Mouse (Mus musculus): ENCODE data around the gene Ptgdr2. TPM values are rescaled to one million over a fixed set of nuclear protein-coding genes. Genes with fewer than 3 reads are reported as not detected.

Gene Ptgdr2
- 0.08 and 0.09 TPM in 2 replicates for polyA plus RNA-seq (2015; fragmentation: Nextera tagmentation; extraction: Ambion mirVana)

DNA sequence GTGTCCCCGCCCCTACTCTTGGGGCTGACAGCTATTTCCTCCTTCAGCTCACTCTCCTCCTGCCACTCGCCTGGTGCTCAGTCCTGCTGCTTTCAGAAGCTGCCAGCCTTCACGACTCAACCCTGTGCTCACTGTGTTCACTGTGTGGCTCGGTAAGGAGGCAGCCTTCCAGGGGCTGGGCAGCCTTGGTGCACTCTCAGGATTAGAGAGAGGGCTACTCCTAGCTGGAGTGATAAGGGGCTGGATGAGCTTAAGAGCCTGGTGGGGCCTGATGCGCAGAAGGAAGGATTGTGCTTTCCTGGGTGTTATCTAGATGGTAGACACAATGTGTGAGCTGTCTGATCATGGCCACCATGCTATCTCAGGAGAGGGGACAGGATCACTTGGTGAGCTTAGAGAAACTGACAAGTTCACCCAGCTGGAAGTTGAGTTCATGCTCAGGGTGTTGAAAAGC, at the start of gene Ptgdr2:
Ptgdr2 (plus strand) TSS at position 51 of the 454 bp plus-strand sequence.
- no peak for ATAC-seq (replicated peaks; ENCODE audit: low FRiP score)
- 47% methylated on average over 5 of the region's 5 CpGs for WGBS

DNA sequence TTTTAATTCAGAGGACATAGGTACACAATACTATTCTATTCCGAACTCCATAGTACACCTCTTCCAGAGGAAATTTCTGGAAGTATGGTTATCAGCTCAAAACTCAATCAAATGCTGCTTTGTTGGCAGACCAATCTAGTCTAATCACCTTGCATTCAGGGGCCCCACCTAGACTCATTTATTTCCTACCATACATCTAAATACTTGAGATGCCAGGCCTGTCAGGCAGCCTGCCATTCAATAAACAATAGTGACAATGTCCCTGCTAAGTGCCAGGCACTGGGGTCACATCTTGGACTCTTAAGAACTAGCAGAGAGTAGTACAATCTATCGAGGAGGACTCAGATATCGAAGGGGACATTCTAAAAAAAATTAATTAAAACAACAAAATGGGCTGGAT, 44.8 kb upstream of the Ptgdr2 start:
- ATAC-seq (replicated peaks; ENCODE audit: low FRiP score) = no peak
- 93% methylated on average over 3 of the region's 3 CpGs for WGBS

More for the DNA sequence above, at the start of gene Ptgdr2:
- no peak within 1 kb of the TSS for H3K4me3 ChIP-seq (replicated peaks)
- H3K27ac ChIP-seq = no peak within 1 kb of the TSS
- peaks cover 13% of the 10 kb centered on the region for H3K4me1 ChIP-seq
- H3K9me3 ChIP-seq (replicated peaks) = no peaks in the 10 kb centered on the region
- H3K27me3 ChIP-seq = no peaks in the 10 kb centered on the region
- H3K36me3 ChIP-seq = peaks cover 4% of the 10 kb centered on the region
- no peak within 1 kb of the TSS for H3K9ac ChIP-seq
- no peak within 1 kb of the TSS for H3K4me2 ChIP-seq

DNA sequence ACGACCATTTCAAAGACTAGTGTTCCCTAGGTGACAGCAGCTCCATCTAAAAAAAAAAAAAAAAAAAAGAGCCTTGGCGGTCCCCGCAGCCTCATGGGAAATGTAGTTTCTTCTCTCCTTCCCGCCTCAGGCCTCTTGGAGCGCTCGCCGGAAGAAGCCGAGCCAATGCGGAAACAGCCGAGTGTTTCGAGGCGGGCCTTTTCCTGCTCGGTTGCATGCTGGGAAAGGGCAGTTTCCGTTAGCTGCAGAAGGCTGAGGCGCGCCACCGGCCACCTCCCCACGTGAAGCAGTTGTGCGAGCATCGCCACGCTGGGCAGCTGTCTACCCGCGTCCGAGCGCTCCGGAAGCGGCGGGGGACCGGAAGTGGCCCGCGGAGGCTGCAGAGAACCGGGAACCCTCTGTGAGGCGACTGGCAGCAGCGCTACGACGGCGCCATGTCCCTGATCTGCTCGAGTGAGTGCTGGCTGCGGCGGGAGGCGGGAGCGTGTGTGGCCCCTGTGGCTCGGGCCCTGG, 41.9 kb upstream of the Ptgdr2 start, which contains the start of gene Prpf19:
Prpf19 (plus strand) TSS at position 216 of the 513 bp plus-strand sequence.
- peaks cover 28% of the 10 kb centered on the region for H3K36me3 ChIP-seq
- peak within 1 kb of the TSS; percentile 80 for H3K4me3 ChIP-seq (replicated peaks)
- peak within 1 kb of the TSS; percentile 96 for H3K27ac ChIP-seq
- peak; percentile 96 for ATAC-seq (replicated peaks; ENCODE audit: low FRiP score)
- peak within 1 kb of the TSS; percentile 72 for H3K4me2 ChIP-seq
- no peaks in the 10 kb centered on the region for H3K9me3 ChIP-seq (replicated peaks)
- WGBS = under 1% methylated on average over 43 of the region's 43 CpGs
- peaks cover 17% of the 10 kb centered on the region for H3K4me1 ChIP-seq
- no peaks in the 10 kb centered on the region for H3K27me3 ChIP-seq
- peak within 1 kb of the TSS; percentile 89 for H3K9ac ChIP-seq

More for the DNA sequence above, 44.8 kb upstream of the Ptgdr2 start:
- Histone ChIP-seq H3K9ac (no peak overlapping the region), H3K36me3 (no peaks in the 10 kb centered on the region), H3K9me3 (replicated peaks) (no peaks in the 10 kb centered on the region), H3K4me1 (peaks cover 17% of the 10 kb centered on the region), H3K27ac (no peak overlapping the region), H3K27me3 (no peaks in the 10 kb centered on the region), H3K4me2 (no peak overlapping the region), H3K4me3 (replicated peaks) (no peak overlapping the region)

DNA sequence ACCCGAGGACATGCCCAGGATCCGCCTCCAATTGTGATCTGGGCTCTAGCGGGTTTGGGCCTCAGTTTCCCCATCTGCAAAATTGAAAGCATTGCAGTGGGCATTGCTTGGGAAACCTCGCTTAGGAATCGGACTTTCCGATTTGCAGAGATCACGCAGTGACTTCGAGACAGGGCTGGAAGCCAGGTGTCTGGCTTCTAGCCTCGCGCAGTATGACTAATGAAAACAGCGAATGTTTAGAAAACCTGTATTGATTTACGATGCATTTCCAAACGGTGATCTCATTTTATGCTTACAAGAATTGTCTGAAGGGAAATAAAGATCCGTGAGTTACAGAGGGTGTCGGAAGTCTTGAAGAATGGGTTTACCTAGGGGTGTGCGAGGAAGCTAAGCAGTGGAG, 41.3 kb upstream of the Ptgdr2 start:
- Histone ChIP-seq H3K9me3 (replicated peaks) (no peaks in the 10 kb centered on the region), H3K9ac (peak overlapping the region; percentile 89), H3K4me2 (peak overlapping the region; percentile 72), H3K36me3 (peaks cover 34% of the 10 kb centered on the region), H3K4me1 (peaks cover 17% of the 10 kb centered on the region), H3K27ac (peak overlapping the region; percentile 96), H3K27me3 (no peaks in the 10 kb centered on the region), H3K4me3 (replicated peaks) (peak overlapping the region; percentile 80)
- WGBS = under 1% methylated on average over 16 of the region's 16 CpGs
- ATAC-seq (replicated peaks; ENCODE audit: low FRiP score) = no peak

DNA sequence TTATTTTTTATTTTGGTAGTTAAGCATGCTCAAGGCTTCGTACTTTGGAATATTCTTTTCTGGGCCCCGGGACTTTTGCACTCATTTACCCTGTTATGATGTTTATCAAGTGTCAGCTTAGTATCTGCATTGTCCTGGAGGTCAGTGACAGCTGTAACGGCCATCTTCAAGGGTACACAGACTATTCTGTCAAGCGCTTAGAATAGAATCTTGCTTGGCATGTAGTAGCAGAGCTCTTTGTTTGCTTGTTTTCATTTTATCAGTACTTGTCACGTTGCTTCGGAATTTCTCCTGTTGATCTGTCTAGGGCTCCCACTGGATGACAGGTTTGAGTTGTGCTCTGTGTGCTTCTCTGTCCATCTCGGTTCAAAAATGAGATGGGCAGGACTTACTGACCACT, 40.1 kb upstream of the Ptgdr2 start:
- Histone ChIP-seq H3K27me3 (no peaks in the 10 kb centered on the region), H3K9ac (peak overlapping the region; percentile 89), H3K4me2 (peak overlapping the region; percentile 72), H3K4me3 (replicated peaks) (peak overlapping the region; percentile 80), H3K27ac (no peak overlapping the region), H3K9me3 (replicated peaks) (no peaks in the 10 kb centered on the region), H3K4me1 (peaks cover 17% of the 10 kb centered on the region), H3K36me3 (peaks cover 46% of the 10 kb centered on the region)
- WGBS = 78% methylated on average over 7 of the region's 7 CpGs
- no peak for ATAC-seq (replicated peaks; ENCODE audit: low FRiP score)

DNA sequence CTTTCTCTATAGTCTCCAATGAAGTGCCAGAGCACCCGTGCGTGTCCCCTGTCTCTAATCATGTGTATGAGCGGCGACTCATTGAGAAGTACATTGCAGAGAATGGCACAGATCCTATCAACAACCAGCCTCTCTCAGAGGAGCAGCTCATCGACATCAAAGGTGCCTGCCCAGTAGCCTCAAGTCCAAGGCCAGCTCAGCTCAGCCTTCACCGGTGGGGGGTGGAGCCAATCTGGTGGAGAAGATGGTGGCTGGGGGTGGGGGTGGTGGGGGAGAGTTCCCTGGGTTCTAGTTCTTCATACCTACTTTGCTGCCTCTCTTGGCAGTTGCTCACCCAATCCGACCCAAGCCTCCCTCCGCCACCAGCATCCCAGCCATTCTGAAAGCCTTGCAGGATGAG, 39.5 kb upstream of the Ptgdr2 start:
- H3K4me1 ChIP-seq = peaks cover 17% of the 10 kb centered on the region
- H3K4me2 ChIP-seq = 0 out of 2 replicates have a peak overlapping the region, but pooled peaks have one; percentile 72
- 78% methylated on average over 8 of the region's 8 CpGs for WGBS
- no peak overlapping the region for H3K4me3 ChIP-seq (replicated peaks)
- ATAC-seq (replicated peaks; ENCODE audit: low FRiP score) = no peak
- peaks cover 52% of the 10 kb centered on the region for H3K36me3 ChIP-seq
- peak overlapping the region; percentile 2; the same call in 1 of the 2 replicates for H3K9ac ChIP-seq
- H3K9me3 ChIP-seq (replicated peaks) = no peaks in the 10 kb centered on the region
- no peak overlapping the region for H3K27ac ChIP-seq
- H3K27me3 ChIP-seq = no peaks in the 10 kb centered on the region

DNA sequence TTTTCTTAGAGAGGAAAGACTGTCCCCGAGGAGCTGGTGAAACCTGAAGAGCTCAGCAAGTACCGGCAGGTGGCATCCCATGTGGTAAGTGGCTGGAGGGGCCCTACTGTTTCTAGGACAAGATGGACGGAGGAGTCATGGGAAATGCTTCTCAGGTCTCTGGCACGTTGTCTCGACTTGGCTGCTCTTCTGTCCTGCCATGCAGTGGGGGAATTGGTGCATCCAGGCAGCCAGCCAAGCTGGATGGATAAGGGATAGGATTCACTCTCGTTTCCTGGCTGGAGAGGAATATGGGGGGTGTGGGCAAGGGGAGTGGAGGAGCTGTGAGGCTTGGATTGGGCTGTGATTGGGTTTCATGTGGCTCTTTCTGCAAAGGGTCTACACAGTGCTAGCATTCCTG, 36.6 kb upstream of the Ptgdr2 start:
- no peak for ATAC-seq (replicated peaks; ENCODE audit: low FRiP score)
- no peak overlapping the region for H3K4me2 ChIP-seq
- H3K27ac ChIP-seq = no peak overlapping the region
- H3K9me3 ChIP-seq (replicated peaks) = no peaks in the 10 kb centered on the region
- H3K4me3 ChIP-seq (replicated peaks) = no peak overlapping the region
- peaks cover 25% of the 10 kb centered on the region for H3K4me1 ChIP-seq
- peaks cover 80% of the 10 kb centered on the region for H3K36me3 ChIP-seq
- H3K27me3 ChIP-seq = no peaks in the 10 kb centered on the region
- 85% methylated on average over 6 of the region's 6 CpGs for WGBS
- H3K9ac ChIP-seq = no peak overlapping the region

DNA sequence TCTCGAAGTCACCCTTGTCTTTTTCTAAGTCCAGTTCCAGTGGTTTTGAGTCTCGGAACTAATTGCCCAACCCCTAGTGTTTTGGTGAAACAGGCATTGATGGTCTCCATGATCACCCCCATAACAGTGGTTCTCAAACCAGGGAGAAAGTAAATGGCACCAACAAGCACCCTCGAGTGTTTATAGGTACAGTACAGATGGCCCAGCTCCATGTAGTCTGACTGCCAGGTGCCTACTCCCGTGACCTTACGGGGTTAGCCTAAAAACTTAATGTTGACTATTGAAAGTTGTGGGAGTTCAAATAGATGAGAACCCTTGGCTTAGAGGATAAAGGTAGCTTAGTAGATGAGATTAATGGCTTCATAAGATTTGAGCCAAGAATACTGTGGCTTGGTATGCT, 35.9 kb upstream of the Ptgdr2 start:
- Histone ChIP-seq H3K9ac (no peak overlapping the region), H3K4me2 (no peak overlapping the region), H3K4me1 (peaks cover 31% of the 10 kb centered on the region), H3K9me3 (replicated peaks) (no peaks in the 10 kb centered on the region), H3K27me3 (no peaks in the 10 kb centered on the region), H3K27ac (no peak overlapping the region), H3K4me3 (replicated peaks) (no peak overlapping the region), H3K36me3 (peaks cover 88% of the 10 kb centered on the region)
- ATAC-seq (replicated peaks; ENCODE audit: low FRiP score) = no peak
- WGBS = 94% methylated on average over 5 of the region's 5 CpGs

DNA sequence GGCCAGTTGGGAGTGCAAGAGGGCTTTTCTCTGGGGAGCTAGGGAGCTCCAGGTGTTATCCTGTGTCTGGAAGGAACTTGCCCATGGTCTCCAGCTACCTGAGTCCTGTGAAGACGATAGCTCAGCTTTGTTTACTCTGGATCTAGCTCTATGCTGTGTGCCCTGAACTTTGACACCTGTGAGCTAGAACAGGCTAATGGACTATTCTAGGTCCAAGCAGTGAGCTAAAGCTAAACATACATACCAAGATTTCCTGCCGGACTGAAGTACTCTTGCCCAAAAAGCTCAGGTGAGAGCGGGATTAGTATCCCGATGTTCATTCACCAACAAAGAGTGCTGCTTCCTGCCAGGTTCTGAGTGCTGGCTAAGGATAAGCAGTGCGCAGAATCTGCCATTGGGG, 32.4 kb upstream of the Ptgdr2 start:
- peaks cover 84% of the 10 kb centered on the region for H3K36me3 ChIP-seq
- H3K27me3 ChIP-seq = no peaks in the 10 kb centered on the region
- no peak overlapping the region for H3K4me3 ChIP-seq (replicated peaks)
- no peaks in the 10 kb centered on the region for H3K9me3 ChIP-seq (replicated peaks)
- ATAC-seq (replicated peaks; ENCODE audit: low FRiP score) = no peak
- H3K4me2 ChIP-seq = no peak overlapping the region
- peak overlapping the region; percentile 89 for H3K27ac ChIP-seq
- no peak overlapping the region for H3K9ac ChIP-seq
- WGBS = 82% methylated on average over 5 of the region's 5 CpGs
- peaks cover 27% of the 10 kb centered on the region for H3K4me1 ChIP-seq

DNA sequence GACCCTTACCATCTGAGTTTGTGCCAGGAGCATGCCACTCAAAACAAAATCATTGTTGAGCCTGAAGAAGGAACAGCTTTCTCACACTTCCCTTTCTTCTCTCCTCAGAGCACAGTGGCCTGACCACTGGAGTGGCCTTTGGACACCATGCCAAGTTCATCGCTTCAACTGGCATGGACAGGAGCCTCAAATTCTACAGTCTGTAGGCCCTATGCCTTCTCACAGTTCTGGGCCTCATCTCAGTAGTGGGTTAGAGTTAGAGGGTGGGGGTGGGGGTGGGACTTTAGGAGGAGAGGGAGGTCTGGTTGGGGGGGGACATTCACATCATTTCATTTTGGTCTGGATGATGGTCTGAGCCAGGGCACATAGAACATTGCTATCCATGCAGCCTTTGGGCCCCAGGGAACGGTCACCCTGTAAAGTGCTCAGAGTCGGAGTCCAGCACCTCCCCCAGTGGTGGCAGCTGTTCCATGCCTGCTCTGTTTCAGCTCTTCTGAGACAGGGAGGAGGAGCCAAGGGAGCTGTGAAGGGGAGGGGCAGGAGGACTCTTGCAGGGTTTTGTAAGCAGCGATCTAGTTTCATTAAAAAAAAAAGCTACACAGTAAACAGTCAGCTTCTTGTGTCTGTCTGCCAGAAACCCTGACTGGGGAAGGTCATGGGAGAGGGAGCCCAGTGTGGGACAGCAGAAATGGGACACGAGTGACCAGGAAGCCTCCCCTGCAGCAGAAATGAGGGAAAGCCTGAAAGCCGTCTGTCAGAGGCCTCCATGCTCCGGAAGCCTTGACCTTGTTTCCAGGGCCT, 31.8 kb upstream of the Ptgdr2 start:
- no peak overlapping the region for H3K9ac ChIP-seq
- peaks cover 78% of the 10 kb centered on the region for H3K36me3 ChIP-seq
- ATAC-seq (replicated peaks; ENCODE audit: low FRiP score) = peak; percentile 86
- no peak overlapping the region for H3K4me3 ChIP-seq (replicated peaks)
- H3K27ac ChIP-seq = peak overlapping the region; percentile 89
- H3K27me3 ChIP-seq = no peaks in the 10 kb centered on the region
- H3K9me3 ChIP-seq (replicated peaks) = no peaks in the 10 kb centered on the region
- H3K4me1 ChIP-seq = peaks cover 30% of the 10 kb centered on the region
- 32% methylated on average over 7 of the region's 7 CpGs for WGBS
- H3K4me2 ChIP-seq = peak overlapping the region; percentile 27; the same call in 1 of the 2 replicates

DNA sequence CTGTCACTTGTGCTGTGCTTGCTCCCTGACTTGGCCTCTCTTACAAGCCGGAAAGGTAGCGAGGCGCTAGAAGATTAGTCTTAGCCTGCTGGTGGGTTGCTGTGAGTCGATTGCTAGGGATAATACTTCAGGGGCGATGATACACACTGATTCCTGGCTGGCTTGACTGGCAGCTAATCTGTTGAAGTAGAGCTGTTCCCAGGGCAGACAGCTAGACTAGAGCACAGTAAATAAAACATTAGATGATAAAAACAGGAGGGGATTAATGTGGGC, 31.3 kb upstream of the Ptgdr2 start:
- H3K4me2 ChIP-seq = peak overlapping the region; percentile 27; the same call in 1 of the 2 replicates
- H3K9ac ChIP-seq = no peak overlapping the region
- peaks cover 72% of the 10 kb centered on the region for H3K36me3 ChIP-seq
- WGBS = 45% methylated on average over 5 of the region's 5 CpGs
- peak overlapping the region; percentile 89 for H3K27ac ChIP-seq
- H3K9me3 ChIP-seq (replicated peaks) = no peaks in the 10 kb centered on the region
- peak; percentile 9; the same call in 1 of the 2 replicates for ATAC-seq (replicated peaks; ENCODE audit: low FRiP score)
- no peaks in the 10 kb centered on the region for H3K27me3 ChIP-seq
- H3K4me3 ChIP-seq (replicated peaks) = no peak overlapping the region
- peaks cover 30% of the 10 kb centered on the region for H3K4me1 ChIP-seq

DNA sequence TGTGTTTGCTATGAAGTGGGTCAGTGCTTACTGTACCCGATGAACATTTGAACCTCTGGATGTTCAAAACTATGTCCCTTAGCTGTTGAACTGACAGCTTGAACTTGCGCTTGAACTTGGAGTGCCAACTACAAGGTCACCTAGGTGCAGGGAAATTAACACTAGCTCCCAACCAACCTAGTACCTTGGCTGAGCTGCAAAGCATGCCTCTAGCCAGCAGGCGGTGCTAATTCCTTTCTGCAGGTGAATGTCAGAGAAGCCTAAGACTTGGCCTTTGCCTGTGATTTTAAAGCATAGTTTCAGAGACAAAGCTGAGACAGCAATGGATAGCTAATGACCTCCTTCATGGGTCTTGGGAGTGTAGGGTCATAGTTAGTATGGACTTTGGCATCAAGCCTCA, 29.1 kb upstream of the Ptgdr2 start:
- H3K4me2 ChIP-seq = no peak overlapping the region
- H3K9me3 ChIP-seq (replicated peaks) = no peaks in the 10 kb centered on the region
- no peak overlapping the region for H3K9ac ChIP-seq
- H3K27ac ChIP-seq = 0 out of 2 replicates have a peak overlapping the region, but pooled peaks have one; percentile 84
- H3K27me3 ChIP-seq = no peaks in the 10 kb centered on the region
- no peak overlapping the region for H3K4me3 ChIP-seq (replicated peaks)
- WGBS = 64% methylated on average over 3 of the region's 3 CpGs
- no peak for ATAC-seq (replicated peaks; ENCODE audit: low FRiP score)
- peaks cover 50% of the 10 kb centered on the region for H3K36me3 ChIP-seq
- peaks cover 30% of the 10 kb centered on the region for H3K4me1 ChIP-seq
